Mouse (Mus musculus) megakaryocyte, embryonic 14.5 days (primary cell): ENCODE measurements around the gene Lrmp.

Source experiments
- FLI1 ChIP-seq: IDR thresholded peaks from 2 replicates; pipeline ENCODE4 v1.6.1; 2012; ENCODE audit warnings: low read length, inconsistent platforms, mixed read lengths
- GATA1 ChIP-seq: IDR thresholded peaks from 3 replicates; pipeline ENCODE4 v1.6.1; 2012; ENCODE audit warnings: mixed read lengths, low read length, inconsistent platforms, borderline replicate concordance

DNA sequence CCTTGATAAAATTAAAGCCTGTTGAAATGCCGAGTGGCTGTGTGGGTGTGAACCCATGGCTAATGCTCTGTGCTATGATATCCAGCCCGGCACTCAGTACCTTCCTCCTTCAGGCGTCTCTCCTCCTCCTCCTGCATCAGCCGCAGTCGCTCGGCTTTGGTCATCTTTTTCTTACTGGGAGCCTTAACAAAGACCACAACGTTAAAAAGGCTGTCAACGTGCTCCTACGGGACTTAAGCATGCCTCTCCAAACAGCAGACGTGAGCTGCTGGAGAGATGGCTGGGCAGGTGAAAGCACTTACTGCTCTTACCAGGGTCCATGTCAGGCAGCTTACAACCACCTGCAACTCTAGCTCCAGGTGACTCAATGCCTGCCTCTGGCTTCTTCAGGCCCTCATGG is 89.7 kb downstream of the Lrmp start:
- no peak for TF ChIP-seq FLI1
- no peak for TF ChIP-seq GATA1
